Mouse (Mus musculus): ENCODE measurements at regions not wholly inside any gene's neighbourhood (a gene's known extent, or its start where the extent isn't known, plus 50 kb on each side); places are given as distances from the start of the nearest gene placed in this dataset.

GRCm38 (mm10) chr12:32692081-32692819 lies 127.1 kb upstream of the Nampt start:
- in situ Hi-C loops (cut with MboI; ENCODE audit: low pct_unique_long_range_greater_than_20kb in 1 of 2, low sequenced_read_pairs in 2 of 2, unreplicated experiment in 1 of 2): no loop called here

- in situ Hi-C loops (cut with MboI; ENCODE audit: low pct_unique_long_range_greater_than_20kb in 1 of 2, low sequenced_read_pairs in 2 of 2, unreplicated experiment in 1 of 2): no loop called here
These were observed 126.4 kb upstream of the Nampt start for GRCm38 (mm10) chr12:32692962-32693361.

GRCm38 (mm10) chr12:32693678-32694077 lies 125.7 kb upstream of the Nampt start:
- in situ Hi-C loops (cut with MboI; ENCODE audit: low pct_unique_long_range_greater_than_20kb in 1 of 2, low sequenced_read_pairs in 2 of 2, unreplicated experiment in 1 of 2): no loop called here

GRCm38 (mm10) chr12:32696832-32697231 lies 122.5 kb upstream of the Nampt start:
- in situ Hi-C loops (cut with MboI; ENCODE audit: low pct_unique_long_range_greater_than_20kb in 1 of 2, low sequenced_read_pairs in 2 of 2, unreplicated experiment in 1 of 2): no loop called here

GRCm38 (mm10) chr12:32709188-32709587 lies 110.2 kb upstream of the Nampt start:
- in situ Hi-C loops (cut with MboI; ENCODE audit: low pct_unique_long_range_greater_than_20kb in 1 of 2, low sequenced_read_pairs in 2 of 2, unreplicated experiment in 1 of 2): no loop called here

- in situ Hi-C loops (cut with MboI; ENCODE audit: low pct_unique_long_range_greater_than_20kb in 1 of 2, low sequenced_read_pairs in 2 of 2, unreplicated experiment in 1 of 2): no loop called here
These were observed 102.0 kb upstream of the Nampt start for GRCm38 (mm10) chr12:32717129-32717921.

- in situ Hi-C loops (cut with MboI; ENCODE audit: low pct_unique_long_range_greater_than_20kb in 1 of 2, low sequenced_read_pairs in 2 of 2, unreplicated experiment in 1 of 2): no loop called here
These were observed 100.1 kb upstream of the Nampt start for GRCm38 (mm10) chr12:32719203-32719602.

GRCm38 (mm10) chr12:32724451-32725188 lies 94.7 kb upstream of the Nampt start:
- in situ Hi-C loops (cut with MboI; ENCODE audit: low pct_unique_long_range_greater_than_20kb in 1 of 2, low sequenced_read_pairs in 2 of 2, unreplicated experiment in 1 of 2): no loop called here

- in situ Hi-C loops (cut with MboI; ENCODE audit: low pct_unique_long_range_greater_than_20kb in 1 of 2, low sequenced_read_pairs in 2 of 2, unreplicated experiment in 1 of 2): no loop called here
These were observed 91.8 kb upstream of the Nampt start for GRCm38 (mm10) chr12:32727539-32727938.

GRCm38 (mm10) chr12:32728425-32728824 lies 90.9 kb upstream of the Nampt start:
- in situ Hi-C loops (cut with MboI; ENCODE audit: low pct_unique_long_range_greater_than_20kb in 1 of 2, low sequenced_read_pairs in 2 of 2, unreplicated experiment in 1 of 2): no loop called here

- in situ Hi-C loops (cut with MboI; ENCODE audit: low pct_unique_long_range_greater_than_20kb in 1 of 2, low sequenced_read_pairs in 2 of 2, unreplicated experiment in 1 of 2): no loop called here
These were observed 84.1 kb upstream of the Nampt start for GRCm38 (mm10) chr12:32735224-32735623.

GRCm38 (mm10) chr12:32741465-32741864 lies 77.9 kb upstream of the Nampt start:
- in situ Hi-C loops (cut with MboI; ENCODE audit: low pct_unique_long_range_greater_than_20kb in 1 of 2, low sequenced_read_pairs in 2 of 2, unreplicated experiment in 1 of 2): no loop called here

GRCm38 (mm10) chr12:32757441-32758119 lies 61.8 kb upstream of the Nampt start:
- in situ Hi-C loops (cut with MboI; ENCODE audit: low pct_unique_long_range_greater_than_20kb in 1 of 2, low sequenced_read_pairs in 2 of 2, unreplicated experiment in 1 of 2): no loop called here

GRCm38 (mm10) chr12:32758150-32758549 lies 61.2 kb upstream of the Nampt start:
- in situ Hi-C loops (cut with MboI; ENCODE audit: low pct_unique_long_range_greater_than_20kb in 1 of 2, low sequenced_read_pairs in 2 of 2, unreplicated experiment in 1 of 2): no loop called here

GRCm38 (mm10) chr12:32760627-32761026 lies 58.7 kb upstream of the Nampt start:
- in situ Hi-C loops (cut with MboI; ENCODE audit: low pct_unique_long_range_greater_than_20kb in 1 of 2, low sequenced_read_pairs in 2 of 2, unreplicated experiment in 1 of 2): no loop called here

- in situ Hi-C loops (cut with MboI; ENCODE audit: low pct_unique_long_range_greater_than_20kb in 1 of 2, low sequenced_read_pairs in 2 of 2, unreplicated experiment in 1 of 2): no loop called here
These were observed 58.3 kb upstream of the Nampt start for GRCm38 (mm10) chr12:32761055-32761454.

- in situ Hi-C loops (cut with MboI; ENCODE audit: low pct_unique_long_range_greater_than_20kb in 1 of 2, low sequenced_read_pairs in 2 of 2, unreplicated experiment in 1 of 2): no loop called here
These were observed 55.1 kb upstream of the Nampt start for GRCm38 (mm10) chr12:32764271-32764670.

GRCm38 (mm10) chr12:32764747-32765146 lies 54.6 kb upstream of the Nampt start:
- in situ Hi-C loops (cut with MboI; ENCODE audit: low pct_unique_long_range_greater_than_20kb in 1 of 2, low sequenced_read_pairs in 2 of 2, unreplicated experiment in 1 of 2): no loop called here

- in situ Hi-C loops (cut with MboI; ENCODE audit: low pct_unique_long_range_greater_than_20kb in 1 of 2, low sequenced_read_pairs in 2 of 2, unreplicated experiment in 1 of 2): no loop called here
These were observed 53.5 kb upstream of the Nampt start for GRCm38 (mm10) chr12:32765861-32766260.
